Mouse (Mus musculus): Measurements from ENCODE around the gene Itpr2. TPM values are rescaled to one million over a fixed set of nuclear protein-coding genes. Genes with fewer than 3 reads are reported as not detected.
A peak's percentile ranks its signal among the peaks of the same experiment; 100 is the strongest.

Gene Itpr2
- polyA plus RNA-seq, 1 experiment from 2014 or later: 8.0 TPM

DNA sequence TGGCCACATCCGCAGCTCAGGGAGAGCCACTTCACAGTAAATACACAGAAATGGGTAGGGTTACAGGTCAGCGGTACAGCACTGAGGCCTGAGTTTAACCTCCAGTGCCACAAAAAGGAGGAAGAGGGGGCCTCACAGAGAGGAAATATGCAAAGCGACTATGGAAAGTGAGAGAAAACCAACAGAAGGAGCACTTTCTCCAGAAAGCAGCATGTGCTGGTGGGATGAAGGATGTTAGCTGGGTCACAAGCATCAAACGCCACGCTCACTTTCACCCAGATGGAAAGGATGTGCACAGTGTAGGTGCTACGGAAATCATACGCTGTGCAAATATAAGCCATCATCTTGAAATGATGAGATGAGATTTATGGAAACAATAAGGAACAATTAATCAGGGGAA, 28.3 kb upstream of the Itpr2 start:
- 76% methylated on average over 7 of the region's 7 CpGs for WGBS
- Histone ChIP-seq H3K27ac (no peak overlapping the region), H3K9ac (no peak overlapping the region), H3K36me3 (no peaks in the 10 kb centered on the region), H3K9me3 (replicated peaks) (no peaks in the 10 kb centered on the region), H3K4me2 (replicated peaks) (no peak overlapping the region), H3K4me1 (no peaks in the 10 kb centered on the region), H3K4me3 (no peak overlapping the region), H3K27me3 (no peaks in the 10 kb centered on the region)
- ATAC-seq (ENCODE audit: low FRiP score): no peak

DNA sequence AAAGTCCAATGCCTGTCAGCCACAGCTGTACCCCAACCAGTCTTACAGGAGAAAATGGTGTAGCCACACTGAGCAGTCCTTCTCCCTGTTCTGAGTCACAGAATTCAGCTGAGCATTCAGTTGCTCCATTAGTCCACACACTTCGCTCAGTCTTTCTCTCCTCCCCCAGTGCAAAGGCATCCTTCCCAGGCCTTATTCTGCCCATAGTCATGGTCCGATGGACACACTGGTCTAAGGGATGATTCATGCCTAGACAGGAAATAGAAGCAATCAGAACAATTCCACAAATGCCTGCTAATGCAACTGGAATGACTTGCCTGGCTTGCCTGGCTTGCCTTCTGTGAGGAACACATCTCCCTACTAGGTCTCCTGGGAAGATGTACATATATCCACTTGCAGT, 25.5 kb upstream of the Itpr2 start:
- Histone ChIP-seq H3K4me2 (replicated peaks) (no peak overlapping the region), H3K9ac (no peak overlapping the region), H3K9me3 (replicated peaks) (no peaks in the 10 kb centered on the region), H3K4me3 (no peak overlapping the region), H3K27ac (no peak overlapping the region), H3K27me3 (no peaks in the 10 kb centered on the region), H3K36me3 (no peaks in the 10 kb centered on the region), H3K4me1 (no peaks in the 10 kb centered on the region)
- WGBS: 91% methylated on average over 2 of the region's 2 CpGs
- ATAC-seq (ENCODE audit: low FRiP score): no peak

DNA sequence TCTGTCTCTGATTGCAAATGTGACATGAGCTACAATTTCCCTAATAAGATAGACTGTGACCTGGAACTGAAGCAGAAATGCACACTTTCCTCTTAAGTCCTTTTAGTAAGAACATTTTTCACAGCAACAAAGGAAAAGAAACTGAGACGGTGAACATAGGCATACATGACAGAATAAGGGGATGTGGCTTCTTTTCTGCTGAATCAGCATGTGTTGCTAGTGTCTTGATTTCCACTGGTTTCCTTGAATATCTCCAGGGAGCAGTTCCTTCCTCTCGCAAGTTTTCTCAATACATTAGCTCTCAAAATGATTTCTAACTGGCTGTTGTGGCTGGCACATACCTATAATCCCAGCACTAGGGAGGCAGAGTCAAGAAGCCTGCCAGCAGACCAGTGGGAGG, 23.5 kb upstream of the Itpr2 start:
- no peaks in the 10 kb centered on the region for H3K36me3 ChIP-seq
- 78% methylated on average over 2 of the region's 2 CpGs for WGBS
- no peaks in the 10 kb centered on the region for H3K4me1 ChIP-seq

DNA sequence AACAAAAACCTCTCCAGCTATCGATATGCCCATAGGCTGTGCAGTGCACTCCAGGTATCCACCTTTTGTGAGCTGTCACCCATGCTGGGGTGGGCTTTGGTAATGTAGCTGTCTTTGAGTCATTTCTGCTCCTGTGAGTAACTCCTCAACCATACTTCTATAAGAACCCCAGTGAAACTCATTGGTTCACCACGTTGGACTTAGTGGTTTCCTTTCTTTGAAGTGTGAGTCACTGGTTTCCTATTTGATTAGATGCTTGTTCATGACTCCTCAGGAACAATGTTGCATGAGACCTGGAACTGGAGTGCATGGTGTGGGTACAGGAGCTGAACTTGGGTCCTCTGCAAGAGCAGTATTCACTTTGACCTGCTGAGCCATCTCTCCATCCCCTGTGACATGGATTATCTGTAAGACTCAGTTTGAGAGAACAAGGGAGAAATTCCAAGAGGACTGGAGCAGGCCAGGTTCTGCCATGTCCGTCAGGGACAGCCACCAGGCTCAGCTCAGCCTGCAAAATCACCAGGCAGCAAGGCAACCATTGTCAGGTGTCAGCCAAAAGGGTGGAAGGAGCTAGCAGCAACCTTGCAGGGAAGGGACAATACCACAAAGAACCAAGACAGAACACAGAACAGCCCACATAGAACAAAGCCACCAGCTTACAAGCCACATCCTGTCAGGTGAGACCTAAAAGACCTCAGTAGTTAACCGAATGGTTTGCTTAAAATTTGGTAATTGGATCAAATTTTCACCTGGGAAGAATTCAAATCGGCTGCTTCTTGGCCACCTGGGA, 19.6 kb upstream of the Itpr2 start:
- WGBS: 81% methylated on average over 5 of the region's 5 CpGs
- Histone ChIP-seq H3K4me2 (replicated peaks) (no peak overlapping the region), H3K9ac (no peak overlapping the region), H3K4me3 (no peak overlapping the region), H3K4me1 (no peaks in the 10 kb centered on the region), H3K27me3 (no peaks in the 10 kb centered on the region), H3K9me3 (replicated peaks) (no peaks in the 10 kb centered on the region), H3K36me3 (no peaks in the 10 kb centered on the region), H3K27ac (no peak overlapping the region)
- no peak for ATAC-seq (ENCODE audit: low FRiP score)

More for the DNA sequence above, 23.5 kb upstream of the Itpr2 start:
- no peak overlapping the region for H3K27ac ChIP-seq
- H3K27me3 ChIP-seq: no peaks in the 10 kb centered on the region
- no peak for ATAC-seq (ENCODE audit: low FRiP score)
- no peak overlapping the region for H3K4me2 ChIP-seq (replicated peaks)
- H3K4me3 ChIP-seq: no peak overlapping the region
- no peaks in the 10 kb centered on the region for H3K9me3 ChIP-seq (replicated peaks)
- no peak overlapping the region for H3K9ac ChIP-seq

DNA sequence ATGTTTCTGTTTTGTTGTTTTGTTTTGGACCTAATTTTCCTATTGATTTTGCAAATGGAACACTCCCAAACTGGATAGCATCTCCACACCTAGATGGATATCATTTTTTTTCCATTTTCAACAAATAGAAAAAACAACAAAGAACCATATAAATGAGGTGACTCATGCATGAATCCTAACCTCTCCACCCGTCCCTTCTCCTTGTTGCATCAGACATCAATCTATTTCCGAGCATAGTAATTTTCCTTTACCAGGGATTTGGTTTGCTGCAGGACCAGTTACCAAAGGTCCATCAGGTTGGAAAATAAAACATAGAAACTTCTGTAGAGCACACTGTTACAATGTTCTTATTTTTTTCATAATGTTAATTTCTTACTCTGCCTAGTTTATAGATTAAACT, 17.0 kb upstream of the Itpr2 start:
- H3K36me3 ChIP-seq: no peaks in the 10 kb centered on the region
- no peak for ATAC-seq (ENCODE audit: low FRiP score)
- no peak overlapping the region for H3K4me2 ChIP-seq (replicated peaks)
- H3K4me1 ChIP-seq: no peaks in the 10 kb centered on the region
- H3K27ac ChIP-seq: no peak overlapping the region
- H3K4me3 ChIP-seq: no peak overlapping the region
- H3K9ac ChIP-seq: no peak overlapping the region
- H3K27me3 ChIP-seq: no peaks in the 10 kb centered on the region
- 69% methylated on average over 2 of the region's 2 CpGs for WGBS
- H3K9me3 ChIP-seq (replicated peaks): no peaks in the 10 kb centered on the region

DNA sequence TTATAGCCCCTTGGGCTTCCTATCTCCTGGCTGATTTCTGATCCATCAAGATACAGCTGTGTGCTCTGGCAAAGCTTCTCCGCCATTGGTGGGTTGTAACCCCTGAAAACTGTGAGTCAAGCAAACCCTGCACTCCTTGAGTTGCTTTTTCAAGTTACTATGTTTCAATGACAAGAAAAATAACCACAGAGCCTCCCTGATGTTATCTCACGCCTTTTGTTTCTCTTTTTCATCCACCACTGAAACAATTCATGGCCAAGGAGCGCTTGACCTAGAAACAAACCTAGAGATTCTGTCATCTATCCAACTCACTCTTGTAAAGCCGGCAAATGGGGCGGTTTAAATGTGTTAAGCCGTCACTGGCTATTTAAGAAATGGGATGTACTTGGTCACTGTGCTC, 13.9 kb upstream of the Itpr2 start:
- Histone ChIP-seq H3K36me3 (no peaks in the 10 kb centered on the region), H3K4me1 (no peaks in the 10 kb centered on the region), H3K9me3 (replicated peaks) (no peaks in the 10 kb centered on the region), H3K4me2 (replicated peaks) (no peak overlapping the region), H3K9ac (no peak overlapping the region), H3K27me3 (no peaks in the 10 kb centered on the region), H3K27ac (no peak overlapping the region), H3K4me3 (no peak overlapping the region)
- WGBS: 89% methylated on average over 6 of the region's 6 CpGs
- no peak for ATAC-seq (ENCODE audit: low FRiP score)

DNA sequence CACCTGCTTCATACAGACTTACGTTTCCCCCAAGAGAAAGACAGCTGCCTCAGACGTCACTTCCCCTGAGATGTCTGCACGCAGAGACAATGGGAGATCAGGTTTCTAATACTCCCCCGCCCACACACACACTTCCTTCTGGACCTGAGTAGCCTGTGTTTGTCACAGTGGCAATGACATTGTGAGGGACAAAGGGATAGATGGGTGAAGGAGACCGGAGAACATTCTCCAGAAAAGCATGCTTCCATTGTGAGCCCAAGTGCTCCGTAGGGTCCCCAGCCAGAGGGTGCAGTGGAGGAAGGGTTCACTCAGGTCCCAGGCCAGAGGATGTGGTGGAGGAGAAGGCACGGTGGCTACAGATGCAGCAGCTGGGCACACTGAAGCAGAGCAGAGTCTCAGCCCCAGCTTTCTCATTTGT, 12.5 kb upstream of the Itpr2 start:
- Histone ChIP-seq H3K9ac (no peak overlapping the region), H3K27me3 (no peaks in the 10 kb centered on the region), H3K36me3 (no peaks in the 10 kb centered on the region), H3K4me3 (no peak overlapping the region), H3K4me2 (replicated peaks) (no peak overlapping the region), H3K4me1 (no peaks in the 10 kb centered on the region), H3K9me3 (replicated peaks) (no peaks in the 10 kb centered on the region), H3K27ac (no peak overlapping the region)
- ATAC-seq (ENCODE audit: low FRiP score): no peak
- 55% methylated on average over 7 of the region's 7 CpGs for WGBS

DNA sequence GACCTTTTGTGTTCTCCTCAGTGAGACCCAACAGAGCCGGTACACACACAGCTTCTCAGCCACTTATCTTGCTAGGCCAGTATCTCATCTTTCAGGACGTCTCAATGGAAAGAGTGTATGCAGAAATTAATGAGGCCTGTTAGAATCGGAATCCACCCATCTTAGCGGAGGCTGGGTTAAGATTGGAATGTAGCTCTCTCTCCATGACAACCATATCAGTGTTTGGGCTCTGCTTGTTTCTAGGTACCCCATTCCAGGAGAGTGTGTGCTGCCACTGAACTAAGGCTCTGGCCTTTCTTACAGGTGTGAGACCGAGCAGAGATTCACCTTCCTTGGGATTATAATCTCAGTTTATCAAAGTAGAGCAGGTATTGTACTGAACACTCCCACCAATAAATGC, 11.9 kb upstream of the Itpr2 start:
- no peak overlapping the region for H3K4me2 ChIP-seq (replicated peaks)
- H3K27me3 ChIP-seq: no peaks in the 10 kb centered on the region
- no peaks in the 10 kb centered on the region for H3K4me1 ChIP-seq
- H3K9ac ChIP-seq: no peak overlapping the region
- ATAC-seq (ENCODE audit: low FRiP score): no peak
- 68% methylated on average over 5 of the region's 5 CpGs for WGBS
- no peaks in the 10 kb centered on the region for H3K9me3 ChIP-seq (replicated peaks)
- no peak overlapping the region for H3K4me3 ChIP-seq
- no peaks in the 10 kb centered on the region for H3K36me3 ChIP-seq
- H3K27ac ChIP-seq: no peak overlapping the region

DNA sequence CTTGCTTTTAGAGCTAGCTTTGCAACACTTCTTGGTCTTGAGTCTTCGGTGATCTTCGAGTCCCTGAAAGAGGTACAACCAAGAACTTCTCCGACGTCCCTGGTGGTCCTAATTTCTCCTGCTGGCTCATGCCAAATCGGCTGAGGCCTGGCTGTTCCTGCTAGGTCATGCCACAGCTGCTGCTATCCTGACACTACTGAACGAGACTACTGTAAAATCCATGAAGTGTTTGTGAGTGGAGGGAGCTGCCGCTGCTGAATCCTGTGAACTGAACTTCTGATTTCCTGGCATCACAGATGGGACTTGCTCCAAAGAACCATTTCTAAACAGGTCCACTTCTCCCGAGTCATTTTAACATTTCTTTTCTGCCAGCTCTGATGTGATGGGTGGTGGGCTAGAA, 11.4 kb upstream of the Itpr2 start:
- H3K9me3 ChIP-seq (replicated peaks): no peaks in the 10 kb centered on the region
- no peaks in the 10 kb centered on the region for H3K36me3 ChIP-seq
- no peak overlapping the region for H3K4me2 ChIP-seq (replicated peaks)
- no peak for ATAC-seq (ENCODE audit: low FRiP score)
- no peaks in the 10 kb centered on the region for H3K27me3 ChIP-seq
- no peak overlapping the region for H3K9ac ChIP-seq
- H3K4me1 ChIP-seq: no peaks in the 10 kb centered on the region
- WGBS: 86% methylated on average over 8 of the region's 8 CpGs
- H3K27ac ChIP-seq: no peak overlapping the region
- H3K4me3 ChIP-seq: no peak overlapping the region

DNA sequence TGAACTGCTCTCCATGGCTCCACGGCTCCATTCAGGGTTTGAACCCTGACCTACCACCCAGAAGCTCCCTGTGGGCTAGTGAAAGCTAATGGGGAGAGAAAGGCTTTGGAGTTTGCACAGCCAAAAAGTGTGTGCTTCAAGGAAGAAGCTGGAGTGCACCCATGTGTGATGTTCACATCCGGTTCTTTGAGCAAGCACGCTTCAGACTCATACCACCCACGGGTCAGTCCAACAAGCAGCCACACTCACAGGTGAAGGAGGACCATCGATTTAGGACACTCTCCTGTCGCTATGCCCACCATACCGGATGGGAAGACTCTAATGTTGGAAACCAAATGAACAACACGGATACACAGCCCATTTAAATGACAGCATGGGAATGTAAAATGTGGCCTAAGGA, 9.5 kb upstream of the Itpr2 start:
- Histone ChIP-seq H3K9me3 (replicated peaks) (no peaks in the 10 kb centered on the region), H3K4me1 (no peaks in the 10 kb centered on the region), H3K9ac (no peak overlapping the region), H3K27ac (no peak overlapping the region), H3K27me3 (no peaks in the 10 kb centered on the region), H3K4me3 (no peak overlapping the region), H3K4me2 (replicated peaks) (no peak overlapping the region), H3K36me3 (no peaks in the 10 kb centered on the region)
- no peak for ATAC-seq (ENCODE audit: low FRiP score)
- 80% methylated on average over 8 of the region's 8 CpGs for WGBS

DNA sequence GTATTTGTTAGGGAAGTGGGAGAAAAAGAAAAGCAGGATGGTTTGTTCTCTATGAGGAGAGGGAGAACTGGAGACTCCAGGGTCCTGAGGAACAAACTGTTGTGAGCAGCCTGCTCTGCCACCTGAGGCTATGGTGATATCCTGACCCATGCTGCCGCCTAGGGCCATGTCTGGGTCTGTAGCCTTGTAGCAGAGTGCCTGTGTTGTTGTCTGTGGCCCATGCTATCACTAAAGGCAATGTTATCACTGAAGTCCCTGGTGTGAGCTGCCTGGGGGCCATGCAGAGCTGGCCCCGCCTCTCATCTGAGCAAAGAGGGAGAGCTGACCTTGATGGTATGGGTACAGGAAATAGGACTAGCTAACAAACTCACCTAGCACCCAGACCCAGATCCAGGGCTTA, 7.9 kb upstream of the Itpr2 start:
- Histone ChIP-seq H3K9ac (no peak overlapping the region), H3K4me3 (no peak overlapping the region), H3K4me1 (no peaks in the 10 kb centered on the region), H3K4me2 (replicated peaks) (no peak overlapping the region), H3K9me3 (replicated peaks) (no peaks in the 10 kb centered on the region), H3K36me3 (no peaks in the 10 kb centered on the region), H3K27ac (no peak overlapping the region), H3K27me3 (no peaks in the 10 kb centered on the region)
- WGBS: 74% methylated on average over 2 of the region's 2 CpGs
- no peak for ATAC-seq (ENCODE audit: low FRiP score)

DNA sequence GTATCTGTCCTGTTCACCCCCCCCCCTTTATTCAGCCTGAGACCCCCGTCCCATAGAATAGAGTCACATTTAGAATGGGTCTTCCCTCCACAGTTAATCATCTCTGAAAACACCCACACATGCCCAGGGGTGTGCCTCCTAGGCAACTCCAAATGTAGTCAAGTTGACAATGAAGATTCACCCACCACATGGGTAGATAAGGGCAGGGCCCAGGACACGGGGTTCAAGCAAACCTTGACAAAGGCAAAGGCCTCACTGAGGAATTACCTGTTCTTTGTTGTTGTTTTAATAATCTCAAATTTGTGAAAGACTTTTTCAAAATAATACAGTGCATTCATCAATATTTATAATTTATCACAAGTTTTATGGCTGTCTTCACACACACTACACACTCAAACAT, 2.4 kb upstream of the Itpr2 start:
- no peaks in the 10 kb centered on the region for H3K9me3 ChIP-seq (replicated peaks)
- WGBS: 78% methylated on average over 2 of the region's 2 CpGs
- H3K36me3 ChIP-seq: no peaks in the 10 kb centered on the region
- H3K4me1 ChIP-seq: peaks cover 17% of the 10 kb centered on the region
- H3K4me2 ChIP-seq (replicated peaks): no peak overlapping the region
- ATAC-seq (ENCODE audit: low FRiP score): no peak
- H3K27ac ChIP-seq: no peak overlapping the region
- H3K27me3 ChIP-seq: peaks cover 42% of the 10 kb centered on the region
- no peak overlapping the region for H3K9ac ChIP-seq
- no peak overlapping the region for H3K4me3 ChIP-seq

DNA sequence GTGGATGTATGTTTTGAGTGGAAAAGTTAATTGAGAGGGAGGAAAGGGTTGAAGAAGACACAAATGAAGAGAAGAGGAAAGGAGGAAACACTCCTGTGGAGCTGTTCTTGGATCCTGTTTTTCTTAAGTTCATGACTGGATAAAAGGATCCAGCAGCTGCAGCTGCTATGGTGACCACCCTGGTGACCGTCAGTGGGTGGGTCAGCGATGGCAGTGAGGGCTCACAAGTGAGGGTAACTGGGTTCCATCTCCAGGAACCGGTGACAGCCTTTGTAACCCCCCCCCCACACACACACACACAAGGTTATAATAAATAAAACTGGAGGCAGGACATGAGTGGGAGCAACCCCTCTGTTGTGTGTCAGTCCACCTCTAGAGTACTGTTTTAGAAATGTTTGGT, 833 bp upstream of the Itpr2 start:
- H3K9me3 ChIP-seq (replicated peaks): no peaks in the 10 kb centered on the region
- no peak for ATAC-seq (ENCODE audit: low FRiP score)
- WGBS: 42% methylated on average over 3 of the region's 3 CpGs
- no peak overlapping the region for H3K27ac ChIP-seq
- peak overlapping the region; percentile 98 for H3K4me2 ChIP-seq (replicated peaks)
- peak overlapping the region; percentile 42; the same call in 1 of the 2 replicates for H3K9ac ChIP-seq
- no peaks in the 10 kb centered on the region for H3K36me3 ChIP-seq
- H3K4me3 ChIP-seq: peak overlapping the region; percentile 65
- peaks cover 17% of the 10 kb centered on the region for H3K4me1 ChIP-seq
- H3K27me3 ChIP-seq: peaks cover 42% of the 10 kb centered on the region

Data from hindbrain, embryonic 12.5 days (tissue).